Mouse (Mus musculus) spleen, adult 2 months (tissue): Measurements from ENCODE around the gene Hsbp1. TPM values are rescaled to one million over a fixed set of nuclear protein-coding genes. Genes with fewer than 3 reads are reported as not detected.
"Not testable (repeated sequence)": the region's sequence is repeated elsewhere in the genome, so short reads cannot be mapped to it uniquely, and the experiment has no call there.

Source experiments
- DNase-seq, 2 experiments: peaks; one replicate each; pipeline versions ENCODE4 v3.0.0 to v3.0.0-alpha.2; 2012 to 2021; ENCODE audit warnings: low spot score in 2 of 2, low read depth in 1 of 2
- H3K27ac ChIP-seq: fragments of 200-500 bp; 2 replicates; pipeline ENCODE4 v1.5.1; 2012; ENCODE audit warnings: low read length, inconsistent platforms; ENCODE audit not compliant: insufficient read depth
- H3K27me3 ChIP-seq: fragments of 200-500 bp; 2 replicates; pipeline ENCODE4 v1.6.1; 2012; ENCODE audit warnings: mild to moderate bottlenecking, moderate library complexity, low read length, inconsistent platforms; ENCODE audit not compliant: control insufficient read depth, insufficient read depth
- H3K36me3 ChIP-seq: fragments of 200-500 bp; 2 replicates; pipeline ENCODE4 v1.6.1; 2012; ENCODE audit warnings: mild to moderate bottlenecking, low read length, inconsistent platforms; ENCODE audit not compliant: control insufficient read depth, insufficient read depth
- H3K4me1 ChIP-seq: fragments of 200-500 bp; 2 replicates; pipeline ENCODE4 v1.6.1; 2011; ENCODE audit warnings: inconsistent platforms; ENCODE audit not compliant: control insufficient read depth, insufficient read depth, insufficient read length
- H3K4me3 ChIP-seq: fragments of 200-500 bp; 2 replicates; pipeline ENCODE4 v1.5.1; 2011; ENCODE audit warnings: mild to moderate bottlenecking, inconsistent platforms; ENCODE audit not compliant: insufficient read depth, insufficient read length; ENCODE audit errors: extremely low read depth
- CTCF ChIP-seq: fragments of 200-500 bp; IDR thresholded peaks from 2 replicates; pipeline ENCODE4 v1.5.1; 2011; ENCODE audit warnings: mild to moderate bottlenecking, inconsistent platforms; ENCODE audit not compliant: insufficient read depth, insufficient read length, insufficient replicate concordance; ENCODE audit errors: extremely low read depth
- POLR2A ChIP-seq: fragments of 200-500 bp; IDR thresholded peaks from 2 replicates; pipeline ENCODE4 v1.6.1; 2011; ENCODE audit warnings: low read depth, low read length, inconsistent platforms
- WGBS: fragments of 180-500 bp; shearing (Covaris S2); methylation state at CpG from one replicate; pipeline ENCODE4 v1.1.7; 2018; 5-methylcytosine and 5-hydroxymethylcytosine counted together
- polyA plus RNA-seq: library from polyadenylated mRNA; depleted of rRNA; stranded (reverse); fragments of >200 nt; gene quantifications from 2 replicates; pipeline ENCODE4 v1.2.3, GENCODE M21; 2012

Hsbp1 gene
- polyA plus RNA-seq, 1 experiment, result 39.1 TPM

DNA sequence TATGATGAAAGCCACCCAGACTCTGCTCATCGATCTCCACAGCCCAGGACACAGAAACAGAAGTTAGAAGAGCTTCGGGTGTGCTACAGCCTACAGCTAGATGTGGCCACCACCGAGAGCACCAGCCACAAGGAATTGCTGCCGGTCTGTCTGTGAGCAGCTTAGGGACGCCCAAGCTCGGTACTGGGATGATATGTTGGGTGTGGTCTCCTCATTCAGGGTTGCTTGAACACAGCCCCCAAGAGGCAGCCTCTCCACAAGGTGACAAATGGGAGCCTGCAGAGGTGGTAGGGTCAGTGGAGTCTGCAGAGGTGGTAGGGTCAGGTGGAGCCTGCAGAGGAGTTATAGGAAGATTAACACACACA is 9.4 kb downstream of the Hsbp1 start:
- no peak for DNase-seq
- Histone ChIP-seq H3K4me1 (peaks cover 7% of the 10 kb centered on the region; the same call in 1 of the 2 replicates), H3K36me3 (peaks cover 10% of the 10 kb centered on the region), H3K4me3 (no peak overlapping the region), H3K27ac (no peak overlapping the region), H3K27me3 (no peaks in the 10 kb centered on the region)
- TF ChIP-seq POLR2A, result no peak
- 40% methylated on average over 6 of the region's 6 CpGs for WGBS

DNA sequence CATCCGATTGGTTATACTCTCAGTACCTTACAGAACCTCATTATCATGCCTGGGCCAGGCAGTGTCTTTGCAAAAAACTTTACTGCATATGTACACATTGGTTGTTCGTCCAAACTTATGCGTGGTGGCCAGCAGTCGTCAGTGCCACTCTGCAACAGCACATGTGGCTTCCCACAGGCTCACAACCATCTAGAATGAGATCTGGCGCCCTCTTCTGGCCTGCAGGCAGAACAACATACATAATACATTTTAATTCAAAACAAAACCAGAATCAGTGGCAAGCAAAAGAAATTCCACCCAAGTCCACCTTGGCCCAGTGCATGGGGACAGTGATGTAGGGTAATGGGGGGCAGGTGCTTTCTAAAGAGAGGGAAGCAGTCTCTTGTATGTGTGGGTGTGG is 12.3 kb downstream of the Hsbp1 start:
- TF ChIP-seq CTCF, result peak; percentile 14; the same call in 1 of the 2 replicates
- DNase-seq, H3K27ac ChIP-seq, H3K4me1 ChIP-seq, H3K4me3 ChIP-seq, H3K36me3 ChIP-seq, H3K27me3 ChIP-seq: not testable (repeated sequence)
- WGBS, result 52% methylated on average over 5 of the region's 5 CpGs

DNA sequence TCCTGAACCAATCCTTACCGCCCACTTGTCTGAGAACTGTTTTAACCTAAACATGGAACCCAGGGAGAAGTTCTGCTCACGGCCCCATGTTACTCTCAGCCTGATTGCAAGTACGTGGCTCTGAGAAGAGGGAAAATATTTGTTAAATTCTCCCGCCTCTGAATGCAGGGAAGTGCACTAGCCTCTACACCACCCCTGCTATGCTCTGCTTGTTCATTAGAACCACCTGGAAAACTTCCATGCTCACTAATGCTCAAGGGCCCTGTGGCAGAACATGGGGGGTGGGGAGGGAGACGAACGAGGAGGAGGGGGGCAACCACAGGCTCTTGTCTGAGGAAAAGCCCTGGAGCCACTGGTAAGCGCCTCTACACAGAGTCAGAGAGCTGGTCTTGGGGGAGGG is 13.9 kb downstream of the Hsbp1 start:
- H3K27ac ChIP-seq, result no peak overlapping the region
- no peaks in the 10 kb centered on the region for H3K27me3 ChIP-seq
- no peaks in the 10 kb centered on the region for H3K36me3 ChIP-seq
- peaks cover 5% of the 10 kb centered on the region; the same call in 1 of the 2 replicates for H3K4me1 ChIP-seq
- TF ChIP-seq POLR2A (no peak), CTCF (no peak)
- 82% methylated on average over 7 of the region's 7 CpGs for WGBS
- H3K4me3 ChIP-seq, result no peak overlapping the region
- no peak for DNase-seq

DNA sequence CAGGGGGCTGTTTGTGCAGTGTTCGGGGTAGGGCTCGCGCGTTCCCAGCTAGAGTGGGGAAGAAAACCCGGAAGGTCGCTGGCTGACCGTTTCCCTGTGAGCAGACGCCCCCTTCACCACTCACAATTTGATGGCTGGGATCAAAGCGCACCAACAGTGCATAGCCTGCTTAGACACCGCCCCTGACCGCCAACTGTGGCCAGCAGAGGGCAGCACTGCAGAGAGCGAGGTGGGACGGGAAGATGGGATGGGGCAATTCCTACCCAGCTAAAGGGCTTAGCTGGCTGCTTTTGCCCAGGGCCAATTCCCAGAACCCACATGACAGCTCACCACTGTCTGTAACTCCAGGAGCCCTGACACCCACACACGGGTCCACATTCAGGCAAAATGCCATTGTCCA is 14.5 kb downstream of the Hsbp1 start:
- no peaks in the 10 kb centered on the region for H3K36me3 ChIP-seq
- no peak overlapping the region for H3K4me3 ChIP-seq
- 68% methylated on average over 14 of the region's 14 CpGs for WGBS
- DNase-seq, result peak in 1 of 2 experiments; percentile 48
- TF ChIP-seq POLR2A (no peak), CTCF (peak; percentile 72; the same call in 1 of the 2 replicates)
- peaks cover under 1% of the 10 kb centered on the region; the same call in 1 of the 2 replicates for H3K4me1 ChIP-seq
- H3K27ac ChIP-seq, result no peak overlapping the region
- no peaks in the 10 kb centered on the region for H3K27me3 ChIP-seq

DNA sequence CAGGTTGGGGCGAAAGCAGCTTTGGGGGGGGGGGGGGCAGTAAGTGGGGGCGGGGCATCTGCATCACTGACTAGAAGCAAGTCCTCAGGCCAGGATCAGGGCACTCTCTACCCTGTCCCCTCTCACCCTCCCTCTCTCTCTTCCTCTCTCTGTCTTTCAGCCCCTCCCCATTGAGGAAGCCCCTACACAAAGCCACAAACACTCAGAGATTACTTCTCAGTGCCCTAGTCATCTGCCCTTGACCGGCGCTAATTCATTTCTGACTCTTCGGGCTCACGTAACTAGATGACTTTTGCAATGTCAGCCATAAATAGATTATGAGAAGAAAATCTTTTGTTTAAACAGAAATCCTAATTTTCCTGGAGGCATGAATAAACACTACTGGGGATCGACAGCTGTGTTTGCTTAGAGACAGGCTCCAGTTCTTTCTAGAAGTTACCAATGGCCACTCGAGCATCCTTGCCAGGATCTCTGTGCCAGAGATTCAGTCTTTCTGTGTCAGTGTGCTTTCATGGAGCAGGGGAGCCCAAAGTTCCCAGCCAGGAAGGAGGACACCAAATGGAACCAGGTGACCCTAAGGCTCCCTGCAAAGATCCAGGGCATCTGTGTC is 16.5 kb downstream of the Hsbp1 start:
- WGBS, result 72% methylated on average over 8 of the region's 8 CpGs
- DNase-seq, result no peak
- no peak for TF ChIP-seq POLR2A
- TF ChIP-seq CTCF, result no peak
- Histone ChIP-seq H3K27ac (no peak overlapping the region), H3K4me1 (no peaks in the 10 kb centered on the region), H3K4me3 (no peak overlapping the region), H3K36me3 (no peaks in the 10 kb centered on the region), H3K27me3 (no peaks in the 10 kb centered on the region)

DNA sequence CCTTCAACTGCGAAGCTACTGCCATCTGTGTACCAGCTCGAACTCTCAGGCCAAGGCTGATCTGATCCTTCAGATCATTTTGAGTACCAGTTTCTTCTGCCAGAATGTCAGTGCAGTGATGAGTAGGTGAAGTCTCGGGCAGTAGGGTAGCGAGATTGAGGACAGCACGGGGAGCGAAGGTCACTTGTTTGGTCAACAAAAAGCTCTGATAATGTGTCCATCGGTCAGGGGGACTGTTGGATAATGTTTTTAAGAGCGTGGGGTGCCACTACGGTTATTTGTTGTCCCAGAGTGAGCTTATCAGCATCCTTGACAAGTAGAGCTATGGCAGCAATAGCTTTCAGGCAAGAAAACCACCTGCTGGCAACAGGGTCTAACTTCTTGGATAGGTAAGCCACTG is 30.4 kb downstream of the Hsbp1 start:
- DNase-seq, H3K36me3 ChIP-seq, H3K4me3 ChIP-seq, H3K27me3 ChIP-seq, H3K4me1 ChIP-seq, H3K27ac ChIP-seq: not testable (repeated sequence)
- 85% methylated on average over 9 of the region's 9 CpGs for WGBS

DNA sequence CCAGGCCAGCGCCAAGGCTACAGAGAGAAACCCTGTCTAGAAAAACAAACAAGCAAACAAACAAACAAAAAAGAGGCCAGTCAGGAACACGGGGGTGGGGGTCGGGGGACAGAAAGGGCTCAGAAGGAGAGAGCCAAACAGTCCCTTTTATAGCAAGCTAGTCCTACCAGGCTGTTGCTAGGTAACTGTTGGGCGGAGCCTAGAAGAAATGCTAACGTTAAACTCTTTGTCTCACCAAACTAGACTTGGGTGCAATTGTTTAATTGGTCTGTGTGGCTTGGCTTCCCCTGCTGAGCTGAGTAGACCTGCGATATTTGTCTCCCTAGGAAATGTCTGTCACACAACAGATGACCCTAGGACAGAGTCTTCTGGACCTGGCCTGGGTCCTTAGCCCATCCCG is 34.2 kb downstream of the Hsbp1 start:
- no peak overlapping the region for H3K4me3 ChIP-seq
- H3K36me3 ChIP-seq, result no peaks in the 10 kb centered on the region
- no peaks in the 10 kb centered on the region for H3K4me1 ChIP-seq
- no peak for DNase-seq
- 79% methylated on average over 7 of the region's 7 CpGs for WGBS
- no peak overlapping the region for H3K27ac ChIP-seq
- H3K27me3 ChIP-seq, result no peaks in the 10 kb centered on the region
- no peak for TF ChIP-seq CTCF
- TF ChIP-seq POLR2A, result no peak
